Mouse (Mus musculus): Measurements from ENCODE around the gene Kank4.
"Not testable (repeated sequence)": the region's sequence is repeated elsewhere in the genome, so short reads cannot be mapped to it uniquely, and the experiment has no call there.

Kank4 gene

GRCm38 (mm10) chr4:98817184-98817911, at the start of gene Kank4:
Gene Kank4, minus strand, starts transcription at chr4:98817537.
- in situ Hi-C loops (cut with MboI; ENCODE audit: low pct_unique_long_range_greater_than_20kb in 1 of 2, low sequenced_read_pairs in 2 of 2, unreplicated experiment in 1 of 2) = no loop called here

GRCm38 (mm10) chr4:98865386-98866237, 48.3 kb upstream of the Kank4 start:
- in situ Hi-C loops (cut with MboI; ENCODE audit: low pct_unique_long_range_greater_than_20kb in 1 of 2, low sequenced_read_pairs in 2 of 2, unreplicated experiment in 1 of 2) = loop anchor here in 1 of 2 experiments (10.0 kb wide), 1 partner anchor 131 kb away; no protein-coding TSS in a partner anchor

- in situ Hi-C loops (cut with MboI; ENCODE audit: low pct_unique_long_range_greater_than_20kb in 1 of 2, low sequenced_read_pairs in 2 of 2, unreplicated experiment in 1 of 2) = loop anchor here in 1 of 2 experiments (10.0 kb wide), 1 partner anchor 130 kb away; no protein-coding TSS in a partner anchor
Observed at GRCm38 (mm10) chr4:98864546-98864945, 47.2 kb upstream of the Kank4 start.

- in situ Hi-C loops (cut with MboI; ENCODE audit: low pct_unique_long_range_greater_than_20kb in 1 of 2, low sequenced_read_pairs in 2 of 2, unreplicated experiment in 1 of 2) = loop anchor here in 1 of 2 experiments (10.0 kb wide), 1 partner anchor 129 kb away; no protein-coding TSS in a partner anchor
Observed at GRCm38 (mm10) chr4:98864094-98864493, 46.8 kb upstream of the Kank4 start.

- in situ Hi-C loops (cut with MboI; ENCODE audit: low pct_unique_long_range_greater_than_20kb in 1 of 2, low sequenced_read_pairs in 2 of 2, unreplicated experiment in 1 of 2) = loop anchor here in 1 of 2 experiments (10.0 kb wide), 1 partner anchor 129 kb away; no protein-coding TSS in a partner anchor
Observed at GRCm38 (mm10) chr4:98863451-98863850, 46.1 kb upstream of the Kank4 start.

- in situ Hi-C loops (cut with MboI; ENCODE audit: low pct_unique_long_range_greater_than_20kb in 1 of 2, low sequenced_read_pairs in 2 of 2, unreplicated experiment in 1 of 2) = no loop called here
Observed at GRCm38 (mm10) chr4:98858151-98858855, 41.0 kb upstream of the Kank4 start.

GRCm38 (mm10) chr4:98857037-98857648, 39.8 kb upstream of the Kank4 start:
- in situ Hi-C loops (cut with MboI; ENCODE audit: low pct_unique_long_range_greater_than_20kb in 1 of 2, low sequenced_read_pairs in 2 of 2, unreplicated experiment in 1 of 2) = no loop called here

GRCm38 (mm10) chr4:98853926-98854325, 36.6 kb upstream of the Kank4 start:
- in situ Hi-C loops (cut with MboI; ENCODE audit: low pct_unique_long_range_greater_than_20kb in 1 of 2, low sequenced_read_pairs in 2 of 2, unreplicated experiment in 1 of 2) = no loop called here

- in situ Hi-C loops (cut with MboI; ENCODE audit: low pct_unique_long_range_greater_than_20kb in 1 of 2, low sequenced_read_pairs in 2 of 2, unreplicated experiment in 1 of 2) = not testable (repeated sequence)
Observed at GRCm38 (mm10) chr4:98850485-98850884, 33.1 kb upstream of the Kank4 start.

- in situ Hi-C loops (cut with MboI; ENCODE audit: low pct_unique_long_range_greater_than_20kb in 1 of 2, low sequenced_read_pairs in 2 of 2, unreplicated experiment in 1 of 2) = no loop called here
Observed at GRCm38 (mm10) chr4:98847120-98847885, 30.0 kb upstream of the Kank4 start.

- in situ Hi-C loops (cut with MboI; ENCODE audit: low pct_unique_long_range_greater_than_20kb in 1 of 2, low sequenced_read_pairs in 2 of 2, unreplicated experiment in 1 of 2) = no loop called here
Observed at GRCm38 (mm10) chr4:98846396-98846795, 29.1 kb upstream of the Kank4 start.

GRCm38 (mm10) chr4:98845687-98846125, 28.4 kb upstream of the Kank4 start:
- in situ Hi-C loops (cut with MboI; ENCODE audit: low pct_unique_long_range_greater_than_20kb in 1 of 2, low sequenced_read_pairs in 2 of 2, unreplicated experiment in 1 of 2) = no loop called here

- in situ Hi-C loops (cut with MboI; ENCODE audit: low pct_unique_long_range_greater_than_20kb in 1 of 2, low sequenced_read_pairs in 2 of 2, unreplicated experiment in 1 of 2) = no loop called here
Observed at GRCm38 (mm10) chr4:98845201-98845600, 27.9 kb upstream of the Kank4 start.

GRCm38 (mm10) chr4:98843906-98844597, 26.7 kb upstream of the Kank4 start:
- in situ Hi-C loops (cut with MboI; ENCODE audit: low pct_unique_long_range_greater_than_20kb in 1 of 2, low sequenced_read_pairs in 2 of 2, unreplicated experiment in 1 of 2) = no loop called here

- in situ Hi-C loops (cut with MboI; ENCODE audit: low pct_unique_long_range_greater_than_20kb in 1 of 2, low sequenced_read_pairs in 2 of 2, unreplicated experiment in 1 of 2) = not testable (repeated sequence)
Observed at GRCm38 (mm10) chr4:98841251-98841650, 23.9 kb upstream of the Kank4 start.

- in situ Hi-C loops (cut with MboI; ENCODE audit: low pct_unique_long_range_greater_than_20kb in 1 of 2, low sequenced_read_pairs in 2 of 2, unreplicated experiment in 1 of 2) = no loop called here
Observed at GRCm38 (mm10) chr4:98840526-98840925, 23.2 kb upstream of the Kank4 start.

GRCm38 (mm10) chr4:98838913-98839312, 21.6 kb upstream of the Kank4 start:
- in situ Hi-C loops (cut with MboI; ENCODE audit: low pct_unique_long_range_greater_than_20kb in 1 of 2, low sequenced_read_pairs in 2 of 2, unreplicated experiment in 1 of 2) = loop anchor here in 1 of 2 experiments (10.0 kb wide), 1 partner anchor 46 kb away; no protein-coding TSS in a partner anchor
